Mouse (Mus musculus) ES-CJ7 (cell line): ENCODE measurements around the gene Scgb1c1.

Experiments
- DNase-seq: peaks from one replicate; pipeline ENCODE4 v3.0.0; 2011; ENCODE audit warnings: low read depth, low spot score

Scgb1c1 gene

DNA sequence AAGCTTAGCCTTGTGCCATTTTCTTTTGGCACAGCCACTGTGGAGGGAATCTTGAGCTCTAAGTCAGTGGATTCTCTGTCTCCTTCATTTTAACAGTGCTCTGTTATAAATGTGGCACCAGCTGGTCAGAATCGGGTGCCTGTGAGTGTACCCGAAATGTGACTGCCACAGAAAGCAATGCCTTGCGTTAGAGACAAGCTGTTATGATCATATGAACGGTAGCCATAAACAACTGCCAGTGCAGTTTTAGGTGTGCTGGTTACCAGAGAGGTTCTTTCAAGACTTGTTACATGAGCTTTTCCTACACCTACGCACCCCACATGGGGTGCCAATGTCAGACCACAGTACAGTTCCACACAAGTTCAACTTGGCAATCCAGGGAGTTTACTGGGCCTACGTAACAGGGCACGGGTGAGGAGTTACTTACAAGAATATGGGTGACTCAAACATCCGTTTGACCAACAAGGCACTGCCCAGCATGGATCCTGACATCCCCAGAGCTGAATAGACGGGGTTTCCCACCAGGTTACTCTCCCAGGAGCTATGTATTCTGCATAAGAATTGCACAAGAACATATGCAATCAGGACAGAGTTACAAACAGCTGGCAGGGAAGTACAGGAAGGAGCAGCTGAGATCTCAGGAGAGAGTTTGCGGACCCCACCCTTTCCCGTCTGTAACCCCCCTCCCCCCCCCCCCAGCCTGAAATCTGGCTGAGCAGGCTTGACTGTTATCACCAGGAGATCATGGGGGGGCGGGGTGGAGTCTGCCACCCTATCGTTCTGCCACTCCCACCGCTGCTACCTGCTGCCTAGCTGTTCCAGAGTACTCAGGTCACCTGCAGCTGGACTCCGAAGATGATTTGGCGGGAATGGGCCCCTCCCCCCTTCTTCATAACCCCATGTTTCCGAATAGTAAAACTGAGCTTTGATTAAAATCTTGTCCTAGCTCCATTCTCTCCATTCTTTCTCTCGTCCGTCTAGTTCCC is 4.3 kb upstream of the Scgb1c1 start:
- DNase-seq: peak; percentile 90

DNA sequence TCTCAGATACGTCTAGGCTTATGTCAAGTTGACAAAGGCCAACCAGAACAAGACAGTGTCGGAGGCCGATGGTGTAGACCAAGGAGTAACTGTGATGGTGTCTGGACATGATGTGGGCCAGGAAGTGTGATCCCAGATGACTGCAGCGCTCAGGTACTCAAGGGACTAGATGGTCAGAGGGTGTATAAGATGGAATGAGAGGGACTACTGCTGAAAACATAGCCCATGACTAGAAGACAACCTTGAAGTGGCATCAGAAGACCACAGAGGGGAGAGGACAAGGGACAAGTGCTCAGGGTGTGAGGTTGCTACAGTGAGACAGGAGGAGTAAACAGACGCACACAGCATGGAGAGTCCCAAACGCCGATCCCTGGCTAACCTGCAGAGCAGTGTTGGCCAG is 1.5 kb upstream of the Scgb1c1 start:
- DNase-seq: no peak

DNA sequence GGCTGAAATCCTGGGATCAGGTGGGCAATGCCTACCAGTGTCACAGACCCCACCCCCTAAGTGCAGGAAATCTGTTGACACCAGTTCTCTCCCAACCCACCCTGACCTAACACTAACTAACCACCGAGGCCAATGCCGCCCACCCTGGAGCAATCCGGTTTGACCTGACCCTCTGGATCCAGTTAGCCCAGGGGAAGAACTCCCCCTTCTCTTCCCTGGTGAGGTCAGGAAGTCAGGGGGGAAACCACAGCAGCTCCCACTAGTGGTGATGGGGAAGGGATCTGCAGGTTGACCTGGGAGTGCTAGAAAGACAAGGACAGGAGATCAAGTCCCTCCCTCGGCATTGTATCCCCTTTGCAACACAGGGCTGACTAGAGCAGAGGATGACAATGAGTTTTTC is 336 bp downstream of the Scgb1c1 start:
- peak; percentile 79 for DNase-seq

DNA sequence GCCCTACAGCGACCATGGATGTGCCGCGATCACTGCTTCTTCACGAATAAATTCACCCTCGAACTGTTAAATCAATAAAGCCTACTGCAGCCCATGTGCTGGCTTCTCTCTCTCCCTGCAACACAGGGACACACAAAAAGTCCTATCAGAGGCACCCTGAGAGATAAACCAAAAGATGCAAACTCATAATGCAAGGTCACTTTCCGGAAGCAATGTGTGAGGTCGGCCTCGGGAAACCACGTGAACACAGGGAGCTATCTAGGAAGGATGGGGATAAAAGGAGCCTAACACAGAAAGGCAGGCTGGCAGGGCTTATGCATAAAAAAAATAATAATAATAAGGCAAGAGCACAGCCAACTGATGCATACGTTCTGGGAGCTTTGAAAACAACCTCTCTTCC is 1.3 kb downstream of the Scgb1c1 start:
- DNase-seq: no peak

DNA sequence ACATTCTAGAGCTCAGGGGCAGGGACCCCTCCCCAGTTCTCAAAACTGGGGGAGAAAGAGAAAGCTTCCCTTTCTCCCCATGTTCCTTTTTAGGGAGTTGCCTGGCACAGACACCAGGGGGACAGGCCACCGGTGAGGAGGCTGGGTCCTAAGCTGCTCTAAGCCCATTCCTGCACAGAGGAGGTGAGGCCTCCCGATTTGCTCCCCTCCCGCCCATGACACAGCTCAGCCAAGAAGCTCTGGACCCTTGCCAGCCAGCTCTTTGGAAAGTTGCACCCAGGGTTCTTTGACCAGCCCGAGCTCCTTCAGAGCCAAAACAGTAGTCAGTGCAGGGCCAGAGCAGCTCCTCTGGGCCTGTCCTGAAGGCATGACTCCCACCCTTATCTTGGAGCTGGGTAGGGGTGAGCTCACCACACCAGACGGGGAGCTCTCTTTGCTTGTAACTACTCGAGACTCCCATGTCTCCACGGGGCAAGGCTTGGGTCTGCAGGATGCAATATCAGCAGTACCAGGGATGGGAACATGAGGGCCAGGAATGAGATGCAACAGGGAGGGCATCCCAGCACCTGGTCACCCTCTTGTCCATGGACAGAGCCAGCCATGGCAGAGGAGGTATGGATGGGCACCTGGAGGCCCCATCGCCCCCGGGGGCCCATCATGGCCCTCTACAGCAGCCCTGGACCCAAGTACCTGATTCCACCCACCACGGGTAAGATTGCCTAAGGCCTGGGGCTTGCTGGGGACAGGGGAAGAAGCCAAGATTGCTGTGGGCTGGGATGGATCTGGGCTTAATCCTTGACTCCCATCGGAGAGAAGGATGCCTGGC is 2.6 kb downstream of the Scgb1c1 start, which contains the start of gene Odf3:
Gene Odf3 (plus strand): TSS at position 51 of the 826 bp plus-strand sequence.
- no peak for DNase-seq

DNA sequence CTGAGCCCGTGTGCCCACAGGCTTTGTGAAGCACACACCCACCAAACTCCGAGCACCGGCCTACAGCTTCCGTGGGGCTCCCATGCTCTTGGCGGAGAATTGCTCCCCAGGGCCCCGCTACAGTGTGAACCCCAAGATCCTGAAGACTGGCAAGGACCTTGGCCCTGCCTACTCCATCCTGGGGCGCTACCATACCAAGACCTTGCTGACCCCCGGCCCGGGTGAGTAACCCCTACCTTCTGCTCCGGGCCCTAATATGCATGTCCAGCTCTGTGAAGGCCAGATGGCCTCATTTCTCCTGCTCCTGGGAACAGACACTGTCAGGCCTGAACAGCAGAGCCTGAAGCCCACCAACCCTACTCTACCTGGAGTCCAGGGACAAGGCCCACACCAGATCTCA is 3.2 kb downstream of the Scgb1c1 start:
- DNase-seq: no peak

DNA sequence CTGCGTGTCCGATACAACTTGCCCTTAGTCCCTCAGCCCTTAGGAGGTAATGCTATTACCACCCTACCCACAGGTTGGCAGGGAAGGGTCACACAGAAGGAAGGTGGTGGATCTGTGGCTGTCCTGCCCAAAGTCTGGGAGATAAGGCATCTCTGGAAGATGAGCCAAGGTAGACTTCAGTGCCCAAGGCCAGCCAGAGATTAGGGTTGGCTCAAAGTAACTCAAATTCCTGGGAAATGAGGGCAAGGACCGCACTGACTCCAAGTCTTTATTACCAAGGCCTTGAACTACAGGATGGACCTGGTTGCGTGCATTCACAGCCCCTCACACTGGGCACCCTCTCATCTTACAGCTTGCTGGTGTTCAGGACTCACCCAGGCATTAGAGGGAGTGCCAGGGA is 6.6 kb downstream of the Scgb1c1 start:
- no peak for DNase-seq

DNA sequence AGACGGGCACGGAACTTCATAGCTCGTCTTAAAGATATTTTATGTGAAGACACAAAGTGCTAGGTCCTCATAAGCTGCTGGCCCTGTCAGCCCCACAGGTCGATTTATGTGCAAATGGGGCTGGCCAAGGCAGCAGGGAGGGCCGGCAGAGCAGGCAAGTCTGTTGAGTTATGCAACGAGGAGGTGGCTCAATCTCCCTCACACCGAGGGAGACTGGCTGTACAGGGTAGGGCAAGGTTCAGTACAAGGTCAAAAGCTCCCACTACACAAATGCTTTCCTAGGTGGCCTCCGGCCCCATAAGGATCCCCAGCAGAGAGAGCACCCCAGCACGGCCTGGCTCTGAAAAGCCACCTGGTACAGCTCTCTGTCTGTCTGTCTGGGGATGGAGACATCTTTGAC is 8.0 kb downstream of the Scgb1c1 start:
- no peak for DNase-seq

DNA sequence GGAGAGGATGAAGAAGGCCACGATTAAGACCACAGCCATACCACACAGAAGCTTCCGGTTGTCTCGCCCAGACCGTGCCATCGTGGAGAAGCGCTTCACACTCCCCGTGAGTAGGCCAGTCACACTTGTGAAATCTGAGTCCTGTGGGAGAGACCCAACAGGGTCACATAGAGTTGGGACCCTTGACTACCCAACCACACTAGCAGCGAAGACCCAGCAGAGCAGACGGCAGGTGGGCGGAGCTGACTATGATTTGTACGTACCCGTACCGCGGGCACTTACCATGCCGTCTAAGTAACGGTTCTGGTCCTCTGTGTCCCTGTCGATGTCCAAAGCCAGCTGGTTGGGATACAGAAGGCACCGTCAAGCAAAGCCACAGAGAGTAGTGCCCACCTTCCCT is 9.1 kb downstream of the Scgb1c1 start:
- DNase-seq: no peak

DNA sequence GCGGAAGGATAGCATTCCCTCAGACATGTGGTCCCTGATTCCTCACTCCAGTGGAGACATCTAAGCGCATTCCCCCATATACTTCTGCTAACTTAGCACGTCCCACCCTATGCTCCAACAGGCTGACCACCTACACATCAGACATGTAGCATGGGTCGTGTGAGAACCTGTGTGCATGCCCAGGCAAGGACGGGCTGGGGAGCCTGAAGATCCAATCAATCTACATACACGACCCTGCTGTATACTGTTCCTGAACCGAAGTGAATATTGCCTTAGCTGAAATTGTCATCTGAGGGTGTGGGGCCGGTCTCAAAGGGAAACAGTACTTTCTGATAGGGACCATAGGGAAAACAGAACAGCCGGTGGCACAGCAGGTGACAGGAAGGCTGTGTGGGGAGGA is 9.8 kb downstream of the Scgb1c1 start:
- no peak for DNase-seq

DNA sequence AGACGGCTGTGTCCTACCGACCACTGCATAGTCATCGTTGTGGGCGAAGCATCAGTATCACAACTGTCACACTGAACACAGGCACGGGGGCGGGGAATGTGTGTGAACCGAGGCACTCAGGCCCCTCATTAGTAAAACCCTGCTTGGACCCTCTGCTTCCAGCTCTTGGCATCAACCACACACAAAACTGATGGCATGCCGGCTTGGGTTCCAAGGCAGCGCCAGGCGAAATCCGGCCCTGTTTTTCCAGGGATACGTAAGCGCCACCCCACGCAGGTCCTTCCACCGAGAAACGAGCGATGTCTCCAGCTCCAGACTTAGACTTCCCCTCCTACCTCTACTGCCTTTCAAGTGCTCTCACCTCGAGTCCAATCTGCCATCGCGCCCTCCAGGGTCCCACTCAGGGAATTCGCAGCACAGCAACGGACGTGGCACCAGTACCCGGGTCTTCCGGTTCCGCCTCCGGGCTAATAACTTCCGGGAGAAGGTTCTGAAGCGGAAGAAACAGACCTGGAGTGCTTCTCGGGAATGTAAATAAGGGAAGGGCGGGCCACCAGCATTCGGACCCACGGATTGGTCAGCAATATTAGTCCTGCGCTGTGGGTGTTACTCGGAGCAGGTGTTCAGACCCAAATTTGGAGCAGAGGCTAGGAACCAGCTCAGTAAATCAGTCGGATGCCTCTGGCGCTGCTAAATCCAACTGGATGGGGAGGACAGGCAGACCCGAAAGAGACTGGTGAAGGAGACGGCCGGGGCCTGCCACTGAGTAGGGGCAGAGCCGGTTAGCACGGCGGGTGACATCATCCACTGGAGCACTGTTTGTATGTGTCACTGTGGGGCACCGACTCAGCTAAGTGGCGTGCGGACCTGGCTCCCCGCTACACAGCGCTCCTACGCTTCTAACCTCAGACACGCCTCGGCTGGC is 10.8 kb downstream of the Scgb1c1 start, which contains the start of gene Gm45785:
Gene Gm45785 (minus strand): TSS at position 472 of the 925 bp plus-strand sequence.
- peak; percentile 92 for DNase-seq

DNA sequence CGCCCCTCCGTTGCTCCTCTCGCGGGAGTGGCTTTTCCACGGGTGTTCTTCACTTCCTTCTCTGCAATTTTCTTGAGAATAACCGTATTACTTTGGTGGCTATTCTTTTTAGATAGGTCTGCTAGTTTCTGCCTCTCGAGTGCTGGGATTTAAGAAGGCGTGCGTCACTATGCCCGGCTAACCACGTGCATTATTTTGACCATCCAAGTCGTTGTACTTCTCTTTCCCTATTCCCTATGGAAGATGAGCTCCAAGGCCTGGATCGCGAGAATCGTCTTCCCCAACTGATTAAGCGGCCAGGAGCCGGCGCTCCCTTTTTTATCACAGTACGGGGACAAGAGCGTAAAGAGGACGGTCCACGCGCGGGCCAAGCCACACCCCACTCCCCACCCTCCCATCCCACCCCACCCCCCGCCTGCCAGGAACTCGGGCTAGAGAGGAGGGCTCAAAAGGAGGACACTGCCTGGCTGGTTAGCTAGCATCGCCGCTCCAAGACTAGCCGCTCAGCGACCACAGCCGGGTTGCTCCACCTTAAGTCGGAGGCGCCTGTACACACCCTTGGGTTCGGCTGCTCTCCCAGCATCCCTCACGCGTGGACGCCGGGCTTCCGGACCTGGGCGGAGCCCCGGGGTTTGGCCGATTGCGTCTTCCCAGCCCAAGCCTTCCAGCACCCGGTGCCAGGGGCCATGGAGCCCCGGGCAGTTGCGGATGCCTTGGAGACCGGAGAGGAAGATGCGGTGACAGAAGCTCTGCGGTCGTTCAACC is 11.6 kb downstream of the Scgb1c1 start, which contains the start of gene Ric8a:
Gene Ric8a (plus strand): TSS at position 173 of the 765 bp plus-strand sequence.
- DNase-seq: peak; percentile 73

DNA sequence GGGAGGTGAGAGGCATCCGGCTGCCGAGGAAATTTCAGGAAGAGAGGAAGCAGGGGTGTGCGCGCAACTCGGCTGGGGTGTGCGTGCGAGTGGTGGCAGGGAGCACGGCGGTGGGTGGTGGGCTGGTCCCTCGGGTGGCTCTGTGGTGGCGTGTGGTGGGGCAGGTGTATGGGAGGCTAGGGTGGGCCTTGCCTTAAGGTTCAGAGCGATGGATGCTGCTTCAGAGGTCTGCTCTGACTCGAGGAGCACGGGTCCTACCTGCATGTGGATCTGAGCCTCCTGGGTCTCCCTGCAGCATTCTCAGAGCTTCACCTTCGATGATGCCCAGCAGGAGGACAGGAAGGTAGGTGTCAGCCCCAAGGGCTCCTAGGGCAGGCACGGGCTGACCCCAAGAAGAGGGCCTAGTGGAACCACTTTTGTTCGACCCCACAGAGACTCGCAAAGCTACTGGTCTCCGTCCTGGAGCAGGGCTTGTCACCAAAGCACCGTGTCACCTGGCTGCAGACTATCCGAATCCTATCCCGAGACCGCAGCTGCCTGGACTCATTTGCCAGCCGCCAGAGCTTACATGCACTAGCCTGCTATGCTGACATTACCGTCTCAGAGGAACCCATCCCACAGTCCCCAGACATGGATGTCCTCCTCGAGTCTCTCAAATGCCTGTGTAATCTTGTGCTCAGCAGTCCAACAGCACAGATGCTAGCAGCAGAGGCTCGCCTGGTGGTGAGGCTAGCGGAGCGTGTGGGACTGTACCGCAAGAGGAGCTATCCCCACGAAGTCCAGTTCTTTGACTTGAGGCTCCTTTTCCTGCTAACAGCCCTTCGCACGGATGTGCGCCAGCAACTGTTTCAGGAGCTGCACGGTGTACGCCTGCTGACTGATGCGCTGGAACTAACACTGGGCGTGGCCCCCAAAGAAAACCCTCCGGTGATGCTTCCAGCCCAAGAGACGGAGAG is 12.5 kb downstream of the Scgb1c1 start, which contains the start of gene Bet1l:
Gene Bet1l (minus strand): TSS at position 28 of the 956 bp plus-strand sequence.
- no peak for DNase-seq

DNA sequence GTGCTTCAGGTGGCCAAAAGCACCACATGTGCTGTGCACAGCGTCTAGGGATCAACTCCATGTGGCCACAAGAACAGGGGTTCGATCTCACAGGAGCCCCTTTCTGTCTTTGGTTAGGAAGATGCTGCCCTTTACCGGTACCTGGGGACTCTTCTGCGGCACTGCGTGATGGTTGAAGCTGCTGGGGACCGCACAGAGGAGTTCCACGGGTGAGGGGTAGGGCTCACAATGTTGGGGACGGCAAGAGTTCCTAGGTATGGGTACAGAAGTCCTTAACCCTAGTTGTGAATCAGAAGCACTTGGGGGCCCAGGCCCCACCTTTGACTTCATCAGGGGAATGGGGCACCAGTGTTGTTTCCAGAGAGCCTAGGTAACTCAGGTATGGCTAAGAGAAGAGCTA is 13.4 kb downstream of the Scgb1c1 start:
- DNase-seq: no peak

DNA sequence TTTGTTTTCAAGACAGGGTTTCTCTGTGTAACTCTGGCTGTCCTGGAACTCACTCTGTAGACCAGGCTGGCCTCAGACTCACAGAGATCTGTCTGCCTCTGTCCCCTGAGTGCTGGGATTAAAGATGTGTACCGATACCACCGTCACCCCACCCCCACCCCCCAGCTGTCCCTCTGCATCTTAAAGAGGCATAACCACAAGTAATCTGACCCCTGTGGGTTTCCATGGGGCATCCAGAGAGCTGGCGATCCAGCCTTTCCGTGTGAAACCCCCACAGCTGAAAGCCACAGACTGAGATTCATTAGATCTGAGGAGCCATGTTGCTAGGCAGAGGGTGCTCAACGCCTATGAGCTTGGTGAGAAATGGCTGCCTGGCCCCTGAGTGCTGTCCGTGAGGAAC is 14.7 kb downstream of the Scgb1c1 start:
- no peak for DNase-seq

DNA sequence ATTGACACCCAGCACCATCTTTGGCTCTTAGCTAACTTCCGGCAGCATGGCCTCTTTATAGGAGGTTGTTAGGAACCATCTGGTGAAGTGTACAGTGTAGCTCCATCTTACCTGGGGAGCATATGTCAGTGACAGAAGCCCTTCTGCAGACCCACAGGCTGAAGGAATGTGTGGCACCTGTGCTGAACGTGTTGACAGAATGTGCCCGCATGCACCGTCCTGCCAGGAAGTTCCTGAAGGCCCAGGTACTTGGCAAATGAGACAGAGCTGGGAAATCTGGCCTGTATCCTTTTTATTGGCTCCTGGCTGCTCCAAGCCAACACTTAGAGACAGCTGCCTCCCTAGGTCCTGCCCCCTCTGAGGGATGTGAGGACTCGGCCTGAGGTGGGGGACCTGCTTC is 15.4 kb downstream of the Scgb1c1 start:
- DNase-seq: no peak

DNA sequence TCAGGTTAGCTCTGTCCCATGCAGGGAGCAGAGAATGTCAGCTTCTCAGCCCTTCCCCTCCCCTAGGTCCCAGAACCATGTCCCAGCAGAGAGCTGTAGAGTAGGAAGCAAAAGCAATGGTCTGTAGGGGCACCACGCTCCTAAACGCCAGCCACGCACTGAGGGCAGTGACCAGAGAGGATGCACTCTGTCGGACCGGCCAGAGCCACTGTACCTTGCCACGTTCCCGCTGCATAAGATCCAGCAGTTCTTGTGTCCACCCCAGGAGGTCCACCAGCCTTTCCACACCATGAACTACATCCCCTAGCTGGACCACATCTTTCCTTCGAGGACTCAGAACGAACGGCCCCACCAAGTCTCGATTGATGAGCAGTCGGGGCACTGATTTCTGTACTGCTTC is 19.4 kb downstream of the Scgb1c1 start:
- no peak for DNase-seq

DNA sequence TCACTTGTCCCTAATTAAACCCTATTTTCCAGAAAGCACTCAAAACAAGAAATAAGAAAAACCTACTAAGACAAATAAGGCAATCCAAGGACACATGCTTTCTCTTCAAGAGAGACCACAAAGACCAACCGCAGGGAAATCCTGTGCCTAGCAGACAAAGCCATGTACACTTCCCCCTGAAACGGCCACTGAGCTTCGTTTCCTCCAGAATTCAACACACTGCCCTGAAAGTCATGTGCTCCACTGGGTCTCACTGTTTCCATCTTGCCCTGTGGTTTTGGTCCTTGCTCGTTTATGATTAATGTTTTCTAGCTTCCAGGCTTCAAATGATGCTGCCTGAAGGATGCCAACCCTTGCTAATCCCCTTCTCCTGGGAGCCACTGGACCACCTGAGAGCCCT is 28.9 kb downstream of the Scgb1c1 start:
- DNase-seq: no peak

DNA sequence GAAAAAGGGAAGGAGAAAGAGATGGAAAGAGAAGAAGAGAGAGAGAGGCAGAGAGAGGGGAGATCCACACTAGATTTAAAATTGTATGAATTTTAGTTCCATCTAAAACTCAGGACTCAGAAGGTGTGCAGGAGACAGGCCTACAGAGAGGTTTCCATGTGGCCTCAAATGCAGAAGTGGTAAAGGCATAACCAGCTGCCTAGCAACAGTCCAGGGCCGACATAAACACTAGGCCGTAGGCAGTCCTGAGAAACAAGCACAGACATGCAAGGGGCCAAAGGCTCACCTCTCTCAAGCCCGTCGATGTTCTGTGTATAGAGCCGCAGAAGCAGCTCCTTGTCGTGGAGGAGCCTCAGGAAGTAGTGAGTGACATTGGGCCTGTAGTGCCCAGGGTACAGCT is 32.0 kb downstream of the Scgb1c1 start:
- no peak for DNase-seq
